Mouse (Mus musculus): Measurements from ENCODE around the gene Map4. TPM values are rescaled to one million over a fixed set of nuclear protein-coding genes. Genes with fewer than 3 reads are reported as not detected.
A peak's percentile ranks its signal among the peaks of the same experiment; 100 is the strongest.

Gene Map4
- polyA plus RNA-seq, 1 experiment from 2014 or later = 144 TPM

GRCm38 (mm10) chr9:110002413-110002812, 71.2 kb downstream of the Map4 start:
- Histone ChIP-seq H3K4me3 (replicated peaks; ENCODE audit: low read length) (no peak overlapping the region), H3K9me3 (ENCODE audit: control insufficient read depth, low read length) (no peaks in the 10 kb centered on the region), H3K27ac (ENCODE audit: low read length) (no peak overlapping the region), H3K4me1 (replicated peaks; ENCODE audit: control insufficient read depth, insufficient read depth, low read length) (peaks cover 11% of the 10 kb centered on the region), H3K36me3 (ENCODE audit: control insufficient read depth, insufficient read depth) (no peaks in the 10 kb centered on the region), H3K9ac (replicated peaks; ENCODE audit: low read depth, low read length) (no peak overlapping the region), H3K27me3 (replicated peaks; ENCODE audit: control insufficient read depth, insufficient read depth, low read length) (no peaks in the 10 kb centered on the region), H3K4me2 (ENCODE audit: low read length) (no peak overlapping the region)
- 31% methylated on average over 3 of the region's 3 CpGs for WGBS
- peak; percentile 66; the same call in 1 of the 2 replicates for ATAC-seq

GRCm38 (mm10) chr9:110019224-110019623, 88.0 kb downstream of the Map4 start:
- Histone ChIP-seq H3K4me1 (replicated peaks; ENCODE audit: control insufficient read depth, insufficient read depth, low read length) (no peaks in the 10 kb centered on the region), H3K27me3 (replicated peaks; ENCODE audit: control insufficient read depth, insufficient read depth, low read length) (no peaks in the 10 kb centered on the region), H3K4me2 (ENCODE audit: low read length) (no peak overlapping the region), H3K9ac (replicated peaks; ENCODE audit: low read depth, low read length) (no peak overlapping the region), H3K4me3 (replicated peaks; ENCODE audit: low read length) (no peak overlapping the region), H3K36me3 (ENCODE audit: control insufficient read depth, insufficient read depth) (no peaks in the 10 kb centered on the region), H3K9me3 (ENCODE audit: control insufficient read depth, low read length) (no peaks in the 10 kb centered on the region), H3K27ac (ENCODE audit: low read length) (no peak overlapping the region)
- no peak for ATAC-seq
- 47% methylated on average over 7 of the region's 7 CpGs for WGBS

GRCm38 (mm10) chr9:110020405-110020804, 89.1 kb downstream of the Map4 start:
- Histone ChIP-seq H3K4me3 (replicated peaks; ENCODE audit: low read length) (no peak overlapping the region), H3K36me3 (ENCODE audit: control insufficient read depth, insufficient read depth) (no peaks in the 10 kb centered on the region), H3K9me3 (ENCODE audit: control insufficient read depth, low read length) (no peaks in the 10 kb centered on the region), H3K27me3 (replicated peaks; ENCODE audit: control insufficient read depth, insufficient read depth, low read length) (no peaks in the 10 kb centered on the region), H3K4me2 (ENCODE audit: low read length) (no peak overlapping the region), H3K27ac (ENCODE audit: low read length) (no peak overlapping the region), H3K4me1 (replicated peaks; ENCODE audit: control insufficient read depth, insufficient read depth, low read length) (no peaks in the 10 kb centered on the region), H3K9ac (replicated peaks; ENCODE audit: low read depth, low read length) (no peak overlapping the region)
- no peak for ATAC-seq
- WGBS = 64% methylated on average over 5 of the region's 5 CpGs

GRCm38 (mm10) chr9:110021463-110021862, 90.2 kb downstream of the Map4 start:
- WGBS = 95% methylated on average over 1 of the region's 1 CpGs
- Histone ChIP-seq H3K9me3 (ENCODE audit: control insufficient read depth, low read length) (no peaks in the 10 kb centered on the region), H3K4me3 (replicated peaks; ENCODE audit: low read length) (no peak overlapping the region), H3K9ac (replicated peaks; ENCODE audit: low read depth, low read length) (no peak overlapping the region), H3K27ac (ENCODE audit: low read length) (no peak overlapping the region), H3K27me3 (replicated peaks; ENCODE audit: control insufficient read depth, insufficient read depth, low read length) (no peaks in the 10 kb centered on the region), H3K4me1 (replicated peaks; ENCODE audit: control insufficient read depth, insufficient read depth, low read length) (no peaks in the 10 kb centered on the region), H3K4me2 (ENCODE audit: low read length) (no peak overlapping the region), H3K36me3 (ENCODE audit: control insufficient read depth, insufficient read depth) (no peaks in the 10 kb centered on the region)
- ATAC-seq = no peak

- no peak overlapping the region for H3K4me2 ChIP-seq (ENCODE audit: low read length)
- no peaks in the 10 kb centered on the region for H3K9me3 ChIP-seq (ENCODE audit: control insufficient read depth, low read length)
- no peak overlapping the region for H3K4me3 ChIP-seq (replicated peaks; ENCODE audit: low read length)
- no peak overlapping the region for H3K27ac ChIP-seq (ENCODE audit: low read length)
- H3K9ac ChIP-seq (replicated peaks; ENCODE audit: low read depth, low read length) = no peak overlapping the region
- no peak for ATAC-seq
- H3K36me3 ChIP-seq (ENCODE audit: control insufficient read depth, insufficient read depth) = no peaks in the 10 kb centered on the region
- H3K4me1 ChIP-seq (replicated peaks; ENCODE audit: control insufficient read depth, insufficient read depth, low read length) = no peaks in the 10 kb centered on the region
- 96% methylated on average over 2 of the region's 2 CpGs for WGBS
- H3K27me3 ChIP-seq (replicated peaks; ENCODE audit: control insufficient read depth, insufficient read depth, low read length) = no peaks in the 10 kb centered on the region
Observed at GRCm38 (mm10) chr9:110022151-110022550, 90.9 kb downstream of the Map4 start.

GRCm38 (mm10) chr9:110035091-110035490, 103.8 kb downstream of the Map4 start:
- Histone ChIP-seq H3K9me3 (ENCODE audit: control insufficient read depth, low read length) (no peaks in the 10 kb centered on the region), H3K27ac (ENCODE audit: low read length) (no peak overlapping the region), H3K9ac (replicated peaks; ENCODE audit: low read depth, low read length) (no peak overlapping the region), H3K27me3 (replicated peaks; ENCODE audit: control insufficient read depth, insufficient read depth, low read length) (no peaks in the 10 kb centered on the region), H3K36me3 (ENCODE audit: control insufficient read depth, insufficient read depth) (peaks cover 8% of the 10 kb centered on the region), H3K4me2 (ENCODE audit: low read length) (no peak overlapping the region), H3K4me1 (replicated peaks; ENCODE audit: control insufficient read depth, insufficient read depth, low read length) (no peaks in the 10 kb centered on the region), H3K4me3 (replicated peaks; ENCODE audit: low read length) (no peak overlapping the region)
- WGBS = 81% methylated on average over 4 of the region's 4 CpGs
- no peak for ATAC-seq

- H3K9ac ChIP-seq (replicated peaks; ENCODE audit: low read depth, low read length) = no peak overlapping the region
- no peaks in the 10 kb centered on the region for H3K4me1 ChIP-seq (replicated peaks; ENCODE audit: control insufficient read depth, insufficient read depth, low read length)
- no peak overlapping the region for H3K4me2 ChIP-seq (ENCODE audit: low read length)
- no peak overlapping the region for H3K4me3 ChIP-seq (replicated peaks; ENCODE audit: low read length)
- H3K27ac ChIP-seq (ENCODE audit: low read length) = no peak overlapping the region
- 79% methylated on average over 8 of the region's 8 CpGs for WGBS
- ATAC-seq = no peak
- no peaks in the 10 kb centered on the region for H3K9me3 ChIP-seq (ENCODE audit: control insufficient read depth, low read length)
- no peaks in the 10 kb centered on the region for H3K27me3 ChIP-seq (replicated peaks; ENCODE audit: control insufficient read depth, insufficient read depth, low read length)
- peaks cover 8% of the 10 kb centered on the region for H3K36me3 ChIP-seq (ENCODE audit: control insufficient read depth, insufficient read depth)
Observed at GRCm38 (mm10) chr9:110037895-110038294, 106.6 kb downstream of the Map4 start.

- ATAC-seq = no peak
- H3K4me1 ChIP-seq (replicated peaks; ENCODE audit: control insufficient read depth, insufficient read depth, low read length) = no peaks in the 10 kb centered on the region
- no peak overlapping the region for H3K4me3 ChIP-seq (replicated peaks; ENCODE audit: low read length)
- H3K9me3 ChIP-seq (ENCODE audit: control insufficient read depth, low read length) = no peaks in the 10 kb centered on the region
- WGBS = 92% methylated on average over 2 of the region's 2 CpGs
- H3K36me3 ChIP-seq (ENCODE audit: control insufficient read depth, insufficient read depth) = peaks cover 8% of the 10 kb centered on the region
- no peak overlapping the region for H3K9ac ChIP-seq (replicated peaks; ENCODE audit: low read depth, low read length)
- H3K4me2 ChIP-seq (ENCODE audit: low read length) = no peak overlapping the region
- H3K27ac ChIP-seq (ENCODE audit: low read length) = no peak overlapping the region
- no peaks in the 10 kb centered on the region for H3K27me3 ChIP-seq (replicated peaks; ENCODE audit: control insufficient read depth, insufficient read depth, low read length)
Observed at GRCm38 (mm10) chr9:110038485-110038884, 107.2 kb downstream of the Map4 start.

- H3K27ac ChIP-seq (ENCODE audit: low read length) = no peak overlapping the region
- H3K9ac ChIP-seq (replicated peaks; ENCODE audit: low read depth, low read length) = no peak overlapping the region
- no peaks in the 10 kb centered on the region for H3K36me3 ChIP-seq (ENCODE audit: control insufficient read depth, insufficient read depth)
- no peaks in the 10 kb centered on the region for H3K27me3 ChIP-seq (replicated peaks; ENCODE audit: control insufficient read depth, insufficient read depth, low read length)
- no peak overlapping the region for H3K4me3 ChIP-seq (replicated peaks; ENCODE audit: low read length)
- no peak overlapping the region for H3K4me2 ChIP-seq (ENCODE audit: low read length)
- ATAC-seq = no peak
- H3K4me1 ChIP-seq (replicated peaks; ENCODE audit: control insufficient read depth, insufficient read depth, low read length) = no peaks in the 10 kb centered on the region; the same call in 1 of the 2 replicates
- no peaks in the 10 kb centered on the region for H3K9me3 ChIP-seq (ENCODE audit: control insufficient read depth, low read length)
- WGBS = 94% methylated on average over 4 of the region's 4 CpGs
Observed at GRCm38 (mm10) chr9:110044373-110044772, 113.1 kb downstream of the Map4 start.

- Histone ChIP-seq H3K4me2 (ENCODE audit: low read length) (no peak overlapping the region), H3K9ac (replicated peaks; ENCODE audit: low read depth, low read length) (no peak overlapping the region), H3K27me3 (replicated peaks; ENCODE audit: control insufficient read depth, insufficient read depth, low read length) (no peaks in the 10 kb centered on the region), H3K36me3 (ENCODE audit: control insufficient read depth, insufficient read depth) (no peaks in the 10 kb centered on the region), H3K27ac (ENCODE audit: low read length) (no peak overlapping the region), H3K9me3 (ENCODE audit: control insufficient read depth, low read length) (no peaks in the 10 kb centered on the region), H3K4me3 (replicated peaks; ENCODE audit: low read length) (no peak overlapping the region), H3K4me1 (replicated peaks; ENCODE audit: control insufficient read depth, insufficient read depth, low read length) (no peaks in the 10 kb centered on the region; the same call in 1 of the 2 replicates)
- no peak for ATAC-seq
Observed at GRCm38 (mm10) chr9:110045763-110046377, 114.6 kb downstream of the Map4 start.
